Mouse (Mus musculus): ENCODE data around the gene Fam192a. TPM values are rescaled to one million over a fixed set of nuclear protein-coding genes. Genes with fewer than 3 reads are reported as not detected.

Fam192a gene
- total and polyA plus RNA-seq, 3 experiments: 31.9 to 48.4 (median 37.2) TPM

DNA sequence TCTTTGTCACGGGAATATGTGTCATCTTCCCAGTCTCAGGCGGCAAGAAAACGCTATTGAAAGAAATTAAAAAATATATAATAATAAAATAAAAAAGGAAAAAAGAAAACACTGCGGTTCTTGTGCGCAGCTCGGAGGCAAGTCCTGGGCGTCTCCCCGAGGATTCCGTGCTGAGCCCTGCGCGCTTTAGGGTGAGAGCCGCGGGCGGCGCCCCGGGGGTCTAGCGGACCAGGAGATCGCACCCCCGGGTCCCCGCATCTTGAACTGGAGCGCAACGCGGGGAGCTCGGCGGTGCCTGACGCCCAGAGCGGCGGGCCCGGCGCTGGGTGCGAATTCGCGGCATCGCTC is 69.3 kb downstream of the Fam192a start:
- DNase-seq: no peak

DNA sequence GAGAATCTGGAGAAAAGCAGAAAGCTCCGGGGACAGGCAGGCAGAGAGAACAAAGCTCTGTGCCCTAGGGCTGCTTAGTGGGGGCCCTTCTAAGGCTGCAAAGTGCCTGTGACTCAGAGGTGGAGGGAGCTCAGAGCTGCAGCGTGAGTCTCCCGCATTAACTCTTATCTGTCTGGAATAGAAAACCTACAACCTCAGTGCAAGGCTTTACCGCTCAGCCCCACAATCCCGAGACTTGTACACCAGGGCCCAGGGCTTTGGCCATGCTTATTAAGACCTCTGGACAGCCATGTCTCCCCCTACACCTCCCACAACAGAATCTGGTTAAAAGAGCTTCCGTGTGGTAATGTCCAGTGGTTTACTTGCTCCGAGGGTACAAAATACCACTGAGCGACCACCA is 69.8 kb downstream of the Fam192a start:
- peak; percentile 58 for DNase-seq

GRCm38 (mm10) chr8:94530643-94531042 is 71.2 kb downstream of the Fam192a start:
- DNase-seq: no peak

- no peak for DNase-seq
Measured at GRCm38 (mm10) chr8:94529875-94530274, 71.9 kb downstream of the Fam192a start.

- DNase-seq: peak; percentile 86
Measured at GRCm38 (mm10) chr8:94528245-94528644, 73.6 kb downstream of the Fam192a start.

DNA sequence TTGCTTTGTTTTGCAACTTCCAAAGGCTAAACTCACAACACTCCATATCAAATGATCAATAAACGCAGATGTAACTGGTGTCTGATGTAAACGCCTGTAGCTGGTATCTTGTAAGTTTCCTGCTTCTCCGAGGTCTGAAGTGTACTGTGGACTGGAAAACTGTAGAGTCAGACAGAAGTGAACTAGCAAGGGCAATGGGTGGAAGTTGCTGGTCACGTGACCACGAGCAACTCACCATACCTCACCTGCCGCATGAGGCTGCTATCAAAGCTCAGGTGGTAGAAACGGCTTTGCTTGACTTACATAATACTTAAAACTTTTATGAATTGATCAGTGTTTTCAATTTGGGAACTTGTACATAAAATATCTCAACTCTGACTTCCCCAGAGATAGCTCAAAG is 74.6 kb downstream of the Fam192a start:
- DNase-seq: no peak

GRCm38 (mm10) chr8:94524554-94524953 is 77.2 kb downstream of the Fam192a start:
- no peak for DNase-seq

Other genes with a start within 250 kb of the Fam192a start
- 100 to 1,000 TPM in 1 of 2 experiments, 10 to 100 TPM in 1; 99.0 to 141 TPM for gene Herpud1, start 215.6 kb downstream of the Fam192a start, total RNA-seq (2021)
- 188 and 195 TPM in 2 replicates for gene Herpud1, start 215.6 kb downstream of the Fam192a start, polyA plus RNA-seq (2012; rRNA removed)
- gene Nlrc5, start 167.6 kb downstream of the Fam192a start, total RNA-seq (2021): 1 to 10 TPM; 5.2 to 7.9 TPM
- gene Nlrc5, start 167.6 kb downstream of the Fam192a start, polyA plus RNA-seq (2012; rRNA removed): 6.2 and 7.5 TPM in 2 replicates
- 10 to 100 TPM; 17.2 to 26.0 TPM for gene Cpne2, start 69.0 kb downstream of the Fam192a start, total RNA-seq (2021)
- 82.7 and 87.2 TPM in 2 replicates for gene Cpne2, start 69.0 kb downstream of the Fam192a start, polyA plus RNA-seq (2012; rRNA removed)
- 10 to 100 TPM; 18.6 to 25.3 TPM for gene Rspry1, start 60 bp downstream of the Fam192a start, total RNA-seq (2021)
- 3.7 and 4.0 TPM in 2 replicates for gene Rspry1, start 60 bp downstream of the Fam192a start, polyA plus RNA-seq (2012; rRNA removed)
- gene Arl2bp, start 64.6 kb upstream of the Fam192a start, total RNA-seq (2021): 10 to 100 TPM; 86.3 to 88.6 TPM
- gene Arl2bp, start 64.6 kb upstream of the Fam192a start, polyA plus RNA-seq (2012; rRNA removed): 91.9 and 92.2 TPM in 2 replicates
- gene Pllp, start 94.3 kb upstream of the Fam192a start, total RNA-seq (2021): 1 to 10 TPM in 1 of 2 experiments, under 1 TPM in 1; 0.49 to 1.1 TPM
- 1.5 and 2.6 TPM in 2 replicates for gene Pllp, start 94.3 kb upstream of the Fam192a start, polyA plus RNA-seq (2012; rRNA removed)
- not detected for gene Ccl22, start 143.6 kb upstream of the Fam192a start, total RNA-seq (2021)
- gene Ccl22, start 143.6 kb upstream of the Fam192a start, polyA plus RNA-seq (2012; rRNA removed): 0.44 and 0.55 TPM in 2 replicates
- 10 to 100 TPM; 29.3 to 48.2 TPM for gene Cx3cl1, start 170.0 kb upstream of the Fam192a start, total RNA-seq (2021)
- 116 and 153 TPM in 2 replicates for gene Cx3cl1, start 170.0 kb upstream of the Fam192a start, polyA plus RNA-seq (2012; rRNA removed)
- 1 to 10 TPM in 1 of 2 experiments, not detected in 1; 1.7 TPM for gene Ccl17, start 208.5 kb upstream of the Fam192a start, total RNA-seq (2021)
- 0.36 TPM in 1 of 2 replicates, not detected in the other for gene Ccl17, start 208.5 kb upstream of the Fam192a start, polyA plus RNA-seq (2012; rRNA removed)
- 100 to 1,000 TPM; 186 to 208 TPM for gene Coq9, start 236.3 kb upstream of the Fam192a start, total RNA-seq (2021)
- 538 and 543 TPM in 2 replicates for gene Coq9, start 236.3 kb upstream of the Fam192a start, polyA plus RNA-seq (2012; rRNA removed)
- 100 to 1,000 TPM in 1 of 2 experiments, 10 to 100 TPM in 1; 81.5 to 123 TPM for gene Ciapin1, start 236.4 kb upstream of the Fam192a start, total RNA-seq (2021)
- gene Ciapin1, start 236.4 kb upstream of the Fam192a start, polyA plus RNA-seq (2012; rRNA removed): 118 and 146 TPM in 2 replicates

Measured in adrenal gland, adult 2 months (tissue).